Mouse (Mus musculus): ENCODE results near the gene Nrarp. TPM values are rescaled to one million over a fixed set of nuclear protein-coding genes. Genes with fewer than 3 reads are reported as not detected.

Gene Nrarp
- polyA plus RNA-seq (2015; fragmentation: Nextera tagmentation; extraction: Ambion mirVana): 5.6 and 6.7 TPM in 2 replicates

DNA sequence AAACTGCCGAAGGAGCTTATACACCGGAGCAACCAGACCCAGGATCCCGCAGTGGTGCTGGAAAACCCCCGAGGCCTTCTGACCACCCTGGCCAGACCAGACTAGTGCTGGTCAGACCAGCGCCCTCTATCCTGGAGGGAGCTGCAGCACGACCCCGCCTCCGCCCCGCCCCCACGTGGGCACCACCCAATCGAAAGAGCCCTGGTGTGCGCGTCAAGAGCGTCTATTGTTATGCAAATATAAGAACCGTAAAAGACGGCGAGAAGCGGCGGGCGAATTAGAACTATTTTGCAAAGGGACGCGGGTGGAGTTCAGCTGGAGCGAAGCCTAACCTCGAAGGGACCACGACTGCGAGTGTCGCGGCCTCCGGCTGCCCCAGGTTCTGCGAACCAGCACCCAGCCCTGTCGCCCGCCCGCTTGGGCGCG is at the start of gene Nrarp:
Nrarp (plus strand) TSS at position 281 of the 426 bp plus-strand sequence.

DNA sequence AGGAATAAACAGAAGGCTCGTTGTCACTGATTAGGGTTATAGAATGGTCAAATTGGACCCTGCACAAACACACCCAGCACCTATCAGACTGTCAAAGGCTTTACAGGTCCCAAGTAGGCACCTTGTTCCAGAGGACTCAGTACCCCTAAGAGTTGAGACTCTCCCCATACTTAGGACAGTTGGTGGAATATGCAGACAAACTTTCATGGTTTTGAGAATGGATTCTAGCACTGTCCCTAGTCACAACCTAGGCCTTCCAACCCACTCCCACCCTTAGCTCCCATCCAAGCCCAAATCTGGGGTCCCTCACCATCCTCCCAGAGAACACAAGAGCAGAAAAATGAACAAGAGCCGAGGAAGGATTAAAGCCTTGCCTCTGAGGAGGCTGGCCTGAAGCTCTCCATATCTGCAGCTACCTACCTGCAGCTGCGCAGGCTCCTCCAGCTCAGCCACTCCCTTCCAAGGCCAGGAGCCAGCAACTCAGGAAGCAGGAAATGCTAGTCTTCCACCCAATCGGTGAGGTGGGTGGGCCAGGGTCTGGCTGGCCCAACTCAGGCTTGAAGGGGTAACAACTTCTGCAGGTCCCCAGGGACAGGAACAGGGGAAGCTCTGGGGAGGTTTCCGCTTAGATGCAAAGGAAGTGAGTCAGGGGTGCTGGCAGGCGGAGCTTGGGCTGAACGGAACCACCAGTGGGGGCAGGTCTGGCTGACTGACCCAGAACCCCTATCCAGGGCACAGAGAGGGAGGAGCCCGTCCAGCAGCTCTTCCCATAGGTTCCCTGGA is 15.8 kb downstream of the Nrarp start, which contains the start of gene Tor4a:
Tor4a (minus strand) TSS at position 715 of the 783 bp plus-strand sequence.

DNA sequence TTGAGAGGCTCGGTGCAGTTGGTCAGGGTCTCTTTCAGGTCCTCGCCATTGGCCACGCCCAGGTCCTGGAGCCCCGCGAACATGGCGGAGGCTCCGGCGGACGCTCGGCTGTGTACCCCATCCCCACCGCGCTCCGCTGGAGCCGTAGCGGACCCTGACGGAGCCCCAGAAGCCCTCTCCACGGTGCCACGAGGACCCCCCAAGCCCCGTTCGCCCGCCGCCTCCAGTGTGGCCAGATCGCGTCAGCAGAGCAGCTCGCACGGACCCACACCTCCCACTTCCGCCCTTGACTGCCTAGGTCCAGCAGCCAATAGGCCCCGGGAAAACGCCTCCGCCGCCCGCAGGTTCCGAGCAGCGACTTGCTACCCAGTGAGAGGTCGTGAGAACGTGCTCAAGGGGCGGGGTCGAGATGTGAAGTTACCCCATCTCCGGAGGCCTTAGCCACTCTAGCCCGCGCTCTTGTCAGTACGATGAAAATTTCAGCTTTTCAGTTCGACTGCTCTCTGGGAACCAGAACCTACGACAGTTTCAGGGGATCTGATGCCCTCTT is 30.6 kb downstream of the Nrarp start, which contains the start of gene Nelfb:
Nelfb (minus strand) TSS at position 369 of the 550 bp plus-strand sequence.

DNA sequence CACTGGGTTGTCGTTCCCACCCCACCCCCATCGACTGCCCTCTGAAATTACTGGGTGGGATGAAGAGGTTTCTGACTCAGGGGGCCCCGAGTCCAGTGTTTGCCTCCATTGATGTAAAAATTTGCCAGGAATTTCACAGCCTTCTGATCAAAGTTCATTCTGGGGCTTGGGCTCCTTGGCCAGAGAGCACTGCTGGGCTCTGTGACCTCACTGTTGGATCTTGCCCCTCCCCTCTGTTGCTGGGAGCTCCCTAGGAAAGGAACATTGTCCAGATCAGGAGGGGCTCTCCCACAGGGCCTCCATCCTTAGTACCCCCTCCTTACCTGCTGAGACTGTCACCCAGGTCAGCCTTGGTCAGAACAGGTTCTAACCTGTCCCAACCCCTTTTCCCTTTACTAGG is 33.9 kb downstream of the Nrarp start, which contains the start of gene Stpg3:
Stpg3 (minus strand) TSS at position 194 of the 400 bp plus-strand sequence.

DNA sequence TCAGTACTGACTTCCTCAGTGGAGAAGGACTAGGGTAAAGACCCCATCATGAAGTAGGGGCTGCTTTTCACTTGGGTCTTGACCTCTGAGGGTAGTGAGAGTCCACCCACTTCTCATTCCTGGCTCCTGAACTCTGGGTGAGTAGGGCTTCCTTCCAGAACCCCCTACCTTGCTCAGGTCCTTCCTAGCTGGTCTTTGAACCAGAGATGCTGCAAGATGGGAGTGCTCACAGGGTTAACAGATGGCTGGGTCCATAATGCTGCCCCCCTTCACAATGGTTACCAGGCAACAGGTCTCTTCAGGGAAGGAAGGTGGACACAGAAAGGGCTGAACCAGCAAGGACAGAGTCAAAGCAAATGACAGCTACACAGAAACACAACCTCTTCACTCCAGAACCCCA is 37.9 kb downstream of the Nrarp start, which contains the start of gene Fam166a:
Fam166a (plus strand) TSS at position 301 of the 400 bp plus-strand sequence.

DNA sequence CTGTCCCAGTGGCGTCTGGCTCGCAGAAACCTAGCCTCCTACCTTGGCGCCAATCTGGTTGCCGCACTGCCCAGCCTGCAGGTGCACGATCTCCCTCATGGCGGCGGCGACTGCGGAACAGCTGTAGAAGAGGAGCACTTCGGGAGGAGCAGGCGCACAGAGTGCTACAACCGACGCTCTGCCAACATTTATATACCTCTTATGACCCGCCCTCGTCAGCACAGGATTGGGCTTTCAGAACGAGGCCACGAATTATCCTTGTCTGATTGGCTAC is 43.9 kb downstream of the Nrarp start, which contains the start of gene Tubb4b:
Tubb4b (minus strand) TSS at position 211 of the 274 bp plus-strand sequence.

Other genes starting within 250 kb of the Nrarp start
- 26.7 and 33.1 TPM in 2 replicates for gene Arrdc1, start 245.5 kb upstream of the Nrarp start, polyA plus RNA-seq (2015; fragmentation: Nextera tagmentation; extraction: Ambion mirVana)
- gene Zmynd19, start 231.0 kb upstream of the Nrarp start, polyA plus RNA-seq (2015; fragmentation: Nextera tagmentation; extraction: Ambion mirVana): 8.9 and 9.8 TPM in 2 replicates
- 15.2 and 25.2 TPM in 2 replicates for gene Dph7, start 218.4 kb upstream of the Nrarp start, polyA plus RNA-seq (2015; fragmentation: Nextera tagmentation; extraction: Ambion mirVana)
- gene Mrpl41, start 205.7 kb upstream of the Nrarp start, polyA plus RNA-seq (2015; fragmentation: Nextera tagmentation; extraction: Ambion mirVana): 270 and 363 TPM in 2 replicates
- gene Pnpla7, start 204.7 kb upstream of the Nrarp start, polyA plus RNA-seq (2015; fragmentation: Nextera tagmentation; extraction: Ambion mirVana): 10.8 and 21.4 TPM in 2 replicates
- gene Nsmf, start 126.4 kb upstream of the Nrarp start, polyA plus RNA-seq (2015; fragmentation: Nextera tagmentation; extraction: Ambion mirVana): 54.6 and 57.0 TPM in 2 replicates
- 0.36 and 0.76 TPM in 2 replicates for gene Entpd8, start 100.5 kb upstream of the Nrarp start, polyA plus RNA-seq (2015; fragmentation: Nextera tagmentation; extraction: Ambion mirVana)
- 0.17 TPM in 2 replicates for gene Noxa1, start 85.6 kb upstream of the Nrarp start, polyA plus RNA-seq (2015; fragmentation: Nextera tagmentation; extraction: Ambion mirVana)
- 14.6 and 20.3 TPM in 2 replicates for gene Tor4a, start 16.1 kb downstream of the Nrarp start, polyA plus RNA-seq (2015; fragmentation: Nextera tagmentation; extraction: Ambion mirVana)
- 47.4 and 61.9 TPM in 2 replicates for gene Nelfb, start 30.7 kb downstream of the Nrarp start, polyA plus RNA-seq (2015; fragmentation: Nextera tagmentation; extraction: Ambion mirVana)
- gene Stpg3, start 33.9 kb downstream of the Nrarp start, polyA plus RNA-seq (2015; fragmentation: Nextera tagmentation; extraction: Ambion mirVana): not detected in 2 replicates
- 0.12 and 0.58 TPM in 2 replicates for gene Fam166a, start 38.0 kb downstream of the Nrarp start, polyA plus RNA-seq (2015; fragmentation: Nextera tagmentation; extraction: Ambion mirVana)
- gene Tubb4b, start 43.9 kb downstream of the Nrarp start, polyA plus RNA-seq (2015; fragmentation: Nextera tagmentation; extraction: Ambion mirVana): 217 and 219 TPM in 2 replicates
- gene Slc34a3, start 53.6 kb downstream of the Nrarp start, polyA plus RNA-seq (2015; fragmentation: Nextera tagmentation; extraction: Ambion mirVana): 0.47 TPM in 1 of 2 replicates, not detected in the other
- not detected in 2 replicates for gene Rnf224, start 56.0 kb downstream of the Nrarp start, polyA plus RNA-seq (2015; fragmentation: Nextera tagmentation; extraction: Ambion mirVana)
- 12.9 and 25.4 TPM in 2 replicates for gene Rnf208, start 61.5 kb downstream of the Nrarp start, polyA plus RNA-seq (2015; fragmentation: Nextera tagmentation; extraction: Ambion mirVana)
- 1.8 TPM in 1 of 2 replicates, not detected in the other for gene Cysrt1, start 61.7 kb downstream of the Nrarp start, polyA plus RNA-seq (2015; fragmentation: Nextera tagmentation; extraction: Ambion mirVana)
- gene AL732309.1, start 66.1 kb downstream of the Nrarp start, polyA plus RNA-seq (2015; fragmentation: Nextera tagmentation; extraction: Ambion mirVana): 2.5 and 2.8 TPM in 2 replicates
- 61.5 and 81.2 TPM in 2 replicates for gene Tmem203, start 74.7 kb downstream of the Nrarp start, polyA plus RNA-seq (2015; fragmentation: Nextera tagmentation; extraction: Ambion mirVana)
- 5.6 and 7.3 TPM in 2 replicates for gene Tprn, start 81.9 kb downstream of the Nrarp start, polyA plus RNA-seq (2015; fragmentation: Nextera tagmentation; extraction: Ambion mirVana)
- 157 and 205 TPM in 2 replicates for gene Ssna1, start 91.7 kb downstream of the Nrarp start, polyA plus RNA-seq (2015; fragmentation: Nextera tagmentation; extraction: Ambion mirVana)
- gene Anapc2, start 91.7 kb downstream of the Nrarp start, polyA plus RNA-seq (2015; fragmentation: Nextera tagmentation; extraction: Ambion mirVana): 61.4 and 81.5 TPM in 2 replicates
- gene Tmem210, start 107.4 kb downstream of the Nrarp start, polyA plus RNA-seq (2015; fragmentation: Nextera tagmentation; extraction: Ambion mirVana): not detected in 2 replicates
- gene Lrrc26, start 109.2 kb downstream of the Nrarp start, polyA plus RNA-seq (2015; fragmentation: Nextera tagmentation; extraction: Ambion mirVana): 0.11 TPM in 1 of 2 replicates, not detected in the other
- gene Grin1, start 138.4 kb downstream of the Nrarp start, polyA plus RNA-seq (2015; fragmentation: Nextera tagmentation; extraction: Ambion mirVana): 4.9 and 7.5 TPM in 2 replicates
- gene Man1b1, start 151.6 kb downstream of the Nrarp start, polyA plus RNA-seq (2015; fragmentation: Nextera tagmentation; extraction: Ambion mirVana): 47.2 and 52.7 TPM in 2 replicates
- gene Dpp7, start 175.6 kb downstream of the Nrarp start, polyA plus RNA-seq (2015; fragmentation: Nextera tagmentation; extraction: Ambion mirVana): 30.8 and 45.6 TPM in 2 replicates
- 40.5 and 44.9 TPM in 2 replicates for gene Uap1l1, start 184.9 kb downstream of the Nrarp start, polyA plus RNA-seq (2015; fragmentation: Nextera tagmentation; extraction: Ambion mirVana)
- 8.1 and 10.7 TPM in 2 replicates for gene Sapcd2, start 191.6 kb downstream of the Nrarp start, polyA plus RNA-seq (2015; fragmentation: Nextera tagmentation; extraction: Ambion mirVana)
- gene Entpd2, start 215.1 kb downstream of the Nrarp start, polyA plus RNA-seq (2015; fragmentation: Nextera tagmentation; extraction: Ambion mirVana): 13.6 and 20.3 TPM in 2 replicates
- 93.9 and 115 TPM in 2 replicates for gene Npdc1, start 218.6 kb downstream of the Nrarp start, polyA plus RNA-seq (2015; fragmentation: Nextera tagmentation; extraction: Ambion mirVana)
- 0.14 and 0.22 TPM in 2 replicates for gene Fut7, start 242.5 kb downstream of the Nrarp start, polyA plus RNA-seq (2015; fragmentation: Nextera tagmentation; extraction: Ambion mirVana)
- gene Abca2, start 247.9 kb downstream of the Nrarp start, polyA plus RNA-seq (2015; fragmentation: Nextera tagmentation; extraction: Ambion mirVana): 4.9 and 6.6 TPM in 2 replicates

Measured in adrenal gland, postnatal 0 days (tissue).